Mouse (Mus musculus) testis, adult 2 months (tissue): ENCODE measurements around the gene Tmem230.

Source experiments
- CTCF ChIP-seq: fragments of 200-500 bp; IDR thresholded peaks from 2 replicates; pipeline ENCODE4 v1.5.1; 2012; ENCODE audit warnings: low read depth, mild to moderate bottlenecking, inconsistent platforms, low read length, moderate library complexity; ENCODE audit not compliant: control insufficient read depth, insufficient read depth, insufficient replicate concordance
- POLR2A ChIP-seq: fragments of 200-500 bp; IDR thresholded peaks from 2 replicates; pipeline ENCODE4 v1.6.1; 2012; ENCODE audit warnings: low read depth, mild to moderate bottlenecking, inconsistent platforms, low read length, moderate library complexity; ENCODE audit not compliant: control insufficient read depth

- TF ChIP-seq POLR2A (no peak), CTCF (no peak)
These were observed 18.5 kb upstream of the Tmem230 start for GRCm38 (mm10) chr2:132266086-132266485.
